Comparison of ENCODE assay signal across 8 mouse cellular contexts in the genomic region with DNA sequence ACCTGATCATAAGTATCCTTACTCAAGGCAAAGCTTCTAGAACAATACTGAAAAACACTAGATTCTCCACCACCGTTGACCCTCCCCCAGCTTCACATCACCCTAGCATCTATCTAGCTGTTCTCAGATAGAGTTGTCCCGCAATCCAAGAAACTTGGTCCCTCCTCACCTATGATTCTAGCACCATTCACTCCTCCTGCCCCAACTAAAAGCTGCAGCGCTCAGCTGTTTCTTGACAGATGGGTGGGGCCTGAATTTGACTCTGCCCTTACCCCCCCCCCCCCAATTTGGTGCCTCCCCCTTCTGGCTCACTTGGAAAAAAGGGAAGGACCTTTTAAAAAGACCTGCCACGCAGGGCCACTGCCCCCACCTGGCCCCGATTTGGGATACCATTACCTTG. TPM values are rescaled to one million over a fixed set of nuclear protein-coding genes. Genes with fewer than 3 reads are reported as not detected.
DNase-seq lines count a peak whose midpoint lies in the region; ATAC-seq and TF ChIP-seq lines count a peak whose summit lies in the region.

No protein-coding gene starts in this region.

- H3K36me3 ChIP-seq in E14TG2a.4 (ENCODE audit: insufficient read depth, low read length): peaks cover 32% of the 10 kb centered on the region
- peaks cover 18% of the 10 kb centered on the region for H3K36me3 ChIP-seq in forebrain, embryonic 16.5 days (ENCODE audit: control insufficient read depth, insufficient read depth)
- peaks cover 9% of the 10 kb centered on the region; the same call in 1 of the 2 replicates for H3K36me3 ChIP-seq in liver, embryonic 14.5 days (replicated peaks; ENCODE audit: control insufficient read depth, insufficient read depth, low read depth)

- H3K9me3 ChIP-seq in E14TG2a.4 (ENCODE audit: low read length): no peaks in the 10 kb centered on the region
- no peaks in the 10 kb centered on the region for H3K9me3 ChIP-seq in forebrain, embryonic 16.5 days (ENCODE audit: control insufficient read depth, low read length)
- no peaks in the 10 kb centered on the region for H3K9me3 ChIP-seq in liver, embryonic 14.5 days (ENCODE audit: control insufficient read depth, low read length)

- no peak overlapping the region; the same call in 1 of the 2 replicates for H3K9ac ChIP-seq in forebrain, embryonic 16.5 days (replicated peaks; ENCODE audit: low read depth, low read length)
- peak overlapping the region; percentile 66 for H3K9ac ChIP-seq in liver, embryonic 14.5 days (replicated peaks)

- H3K4me2 ChIP-seq in forebrain, embryonic 16.5 days (ENCODE audit: low read length): peak overlapping the region; percentile 51
- H3K4me2 ChIP-seq in liver, embryonic 14.5 days (ENCODE audit: low read depth): peak overlapping the region; percentile 92

- 63% methylated on average over 5 of the region's 5 CpGs for WGBS in forebrain, embryonic 16.5 days
- 26% methylated on average over 5 of the region's 5 CpGs for WGBS in liver, embryonic 14.5 days (ENCODE audit: insufficient replicate concordance)

- no peak for TF ChIP-seq EP300 in liver, embryonic 14.5 days (IDR thresholded peaks at IDR 0.05; ENCODE audit: low read depth)

- peak overlapping the region; percentile 97 for H3K4me3 ChIP-seq in E14TG2a.4 (replicated peaks; ENCODE audit: low read length)
- H3K4me3 ChIP-seq in forebrain, embryonic 16.5 days (replicated peaks; ENCODE audit: low read length): peak overlapping the region; percentile 93
- peak overlapping the region; percentile 75 to 81; a peak in 3 of 4 replicates for H3K4me3 ChIP-seq in liver, embryonic 14.5 days (ENCODE audit: insufficient read depth in 1 of 2, low read depth in 2 of 2, low read length in 2 of 2)

- no peaks in the 10 kb centered on the region for H3K27me3 ChIP-seq in E14TG2a.4 (ENCODE audit: insufficient read depth, low read length)
- H3K27me3 ChIP-seq in forebrain, embryonic 16.5 days (replicated peaks; ENCODE audit: control insufficient read depth, insufficient read depth, low read length): no peaks in the 10 kb centered on the region
- H3K27me3 ChIP-seq in liver, embryonic 14.5 days (ENCODE audit: control insufficient read depth, insufficient read depth, low read length): no peaks in the 10 kb centered on the region

- H3K4me1 ChIP-seq in E14TG2a.4 (replicated peaks; ENCODE audit: low read depth, low read length): peaks cover 60% of the 10 kb centered on the region
- H3K4me1 ChIP-seq in forebrain, embryonic 16.5 days (replicated peaks; ENCODE audit: control insufficient read depth, insufficient read depth, low read length): peaks cover 20% of the 10 kb centered on the region
- peaks cover 33 to 42% of the 10 kb centered on the region in 2 experiments for H3K4me1 ChIP-seq in liver, embryonic 14.5 days (replicated peaks; ENCODE audit: control insufficient read depth in 2 of 2, insufficient read depth in 2 of 2, low read length in 1 of 2)

- H3K27ac ChIP-seq in forebrain, embryonic 16.5 days (ENCODE audit: low read length): peak overlapping the region; percentile 69
- peak overlapping the region; percentile 71 for H3K27ac ChIP-seq in liver, embryonic 14.5 days

- peak; percentile 29 for DNase-seq in cerebellum, adult 11-12 months
- DNase-seq in cerebellum, adult 11 months: no peak
- no peak for DNase-seq in liver, embryonic 14.5 days (ENCODE audit: low read depth in 3 of 3, low spot score in 3 of 3)
- no peak for DNase-seq in thymus, adult 18-20 months
- no peak for DNase-seq in adrenal gland, postnatal 14 days
- no peak for DNase-seq in layer of hippocampus, postnatal 36 days

- no peak for TF ChIP-seq CTCF in E14TG2a.4 (conservative IDR thresholded peaks at IDR 0.05; ENCODE audit: low read length)
- no peak for TF ChIP-seq CTCF in liver, embryonic 14.5 days (IDR thresholded peaks at IDR 0.05; ENCODE audit: low read depth)

- peak; percentile 24 for ATAC-seq in forebrain, embryonic 16.5 days
- peak; percentile 7; the same call in 1 of the 2 replicates for ATAC-seq in liver, embryonic 14.5 days (ENCODE audit: insufficient read depth)

RNA-seq across cellular contexts. Expression of a gene that starts 14.4 kb away (rescaled TPM):
- polyA plus RNA-seq in forebrain, embryonic 16.5 days (2015; fragmentation: Nextera tagmentation; extraction: Ambion mirVana): 132 and 164 TPM in 2 replicates
- polyA plus RNA-seq in liver, embryonic 14.5 days (2012; rRNA removed): 24.1 and 35.4 TPM in 2 replicates
- 18.9 and 23.5 TPM in 2 replicates for polyA plus RNA-seq in liver, embryonic 14.5 days (2014; fragmentation: Nextera tagmentation; extraction: Ambion mirVana)
- 85.5 and 95.0 TPM in 2 replicates for total RNA-seq in adrenal gland, postnatal 14 days (2021)
- 100 to 1,000 TPM; 203 to 228 TPM for total RNA-seq in layer of hippocampus, postnatal 36 days (2021)

RNA-seq across cellular contexts. Expression of a gene that starts 24.4 kb away (rescaled TPM):
- polyA plus RNA-seq in forebrain, embryonic 16.5 days (2015; fragmentation: Nextera tagmentation; extraction: Ambion mirVana): 35.7 and 39.1 TPM in 2 replicates
- polyA plus RNA-seq in liver, embryonic 14.5 days (2012; rRNA removed): 9.8 and 10.7 TPM in 2 replicates
- 5.5 and 7.8 TPM in 2 replicates for polyA plus RNA-seq in liver, embryonic 14.5 days (2014; fragmentation: Nextera tagmentation; extraction: Ambion mirVana)
- 41.8 and 47.9 TPM in 2 replicates for total RNA-seq in adrenal gland, postnatal 14 days (2021)
- 10 to 100 TPM; 48.8 to 49.4 TPM for total RNA-seq in layer of hippocampus, postnatal 36 days (2021)

RNA-seq across cellular contexts. Expression of a gene that starts 38.5 kb away (rescaled TPM):
- 0.57 and 0.73 TPM in 2 replicates for polyA plus RNA-seq in forebrain, embryonic 16.5 days (2015; fragmentation: Nextera tagmentation; extraction: Ambion mirVana)
- 2.0 and 2.1 TPM in 2 replicates for polyA plus RNA-seq in liver, embryonic 14.5 days (2012; rRNA removed)
- polyA plus RNA-seq in liver, embryonic 14.5 days (2014; fragmentation: Nextera tagmentation; extraction: Ambion mirVana): 2.2 and 2.3 TPM in 2 replicates
- total RNA-seq in adrenal gland, postnatal 14 days (2021): 1.7 and 18.1 TPM in 2 replicates
- 1 to 10 TPM; 2.8 to 3.6 TPM for total RNA-seq in layer of hippocampus, postnatal 36 days (2021)

RNA-seq across cellular contexts. Expression of a gene that starts 43.8 kb away (rescaled TPM):
- polyA plus RNA-seq in forebrain, embryonic 16.5 days (2015; fragmentation: Nextera tagmentation; extraction: Ambion mirVana): 112 and 123 TPM in 2 replicates
- polyA plus RNA-seq in liver, embryonic 14.5 days (2012; rRNA removed): 19.4 and 26.8 TPM in 2 replicates
- 12.3 and 12.6 TPM in 2 replicates for polyA plus RNA-seq in liver, embryonic 14.5 days (2014; fragmentation: Nextera tagmentation; extraction: Ambion mirVana)
- total RNA-seq in adrenal gland, postnatal 14 days (2021): 78.9 and 96.2 TPM in 2 replicates
- total RNA-seq in layer of hippocampus, postnatal 36 days (2021): 100 to 1,000 TPM in 1 of 2 experiments, 10 to 100 TPM in 1; 89.0 to 107 TPM

RNA-seq across cellular contexts. Expression of a gene that starts 59.1 kb away (rescaled TPM):
- not detected in 2 replicates for polyA plus RNA-seq in forebrain, embryonic 16.5 days (2015; fragmentation: Nextera tagmentation; extraction: Ambion mirVana)
- polyA plus RNA-seq in liver, embryonic 14.5 days (2012; rRNA removed): 5.7 and 8.3 TPM in 2 replicates
- 3.6 and 4.0 TPM in 2 replicates for polyA plus RNA-seq in liver, embryonic 14.5 days (2014; fragmentation: Nextera tagmentation; extraction: Ambion mirVana)
- total RNA-seq in adrenal gland, postnatal 14 days (2021): 4.2 and 14.2 TPM in 2 replicates
- not detected for total RNA-seq in layer of hippocampus, postnatal 36 days (2021)
